Comparison of ENCODE assay signal across 8 mouse cellular contexts in the genomic region with DNA sequence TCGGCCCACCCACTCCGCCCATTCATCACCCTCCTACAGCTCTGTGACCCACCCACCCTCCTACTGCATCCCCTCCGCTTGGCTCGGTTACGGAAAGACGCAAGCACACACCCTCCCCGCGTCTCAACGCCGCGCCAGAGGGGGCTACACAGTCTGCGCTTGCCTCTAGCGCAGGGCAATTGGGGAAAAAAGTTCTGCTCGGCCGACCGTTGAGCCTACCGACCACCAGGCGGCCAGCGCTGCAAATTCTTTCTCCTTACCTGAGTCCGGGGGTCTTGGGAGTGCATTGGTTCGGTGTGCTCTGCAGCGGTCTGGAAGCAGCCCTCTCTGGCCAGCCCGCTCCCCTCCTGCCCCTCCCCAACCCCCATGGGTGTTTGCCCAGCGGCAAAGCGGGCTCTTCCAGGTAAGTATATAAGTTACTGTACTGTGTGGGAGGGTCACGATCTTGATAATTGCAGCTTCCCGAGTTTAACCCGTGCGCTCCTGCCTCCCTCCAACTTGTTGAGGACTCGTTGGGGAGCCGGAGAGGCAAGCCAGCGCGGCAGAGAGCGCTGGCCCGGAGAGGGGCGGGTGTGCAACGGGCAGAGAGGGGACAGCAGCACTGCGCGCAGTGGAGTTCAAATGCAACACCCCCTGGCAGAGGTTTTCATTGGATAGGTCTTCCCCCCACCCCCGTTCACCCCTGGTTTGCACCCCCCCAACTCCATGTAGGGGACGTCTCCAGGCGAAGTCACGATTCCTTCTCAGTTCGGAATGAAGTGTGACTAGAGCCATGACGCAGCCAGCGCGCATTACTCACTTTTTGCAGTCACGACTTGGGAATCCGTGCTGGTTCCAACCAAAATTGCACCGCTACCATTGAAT.
DNase-seq lines count a peak whose midpoint lies in the region; ATAC-seq and TF ChIP-seq lines count a peak whose summit lies in the region.

No protein-coding gene starts in this region.

- H3K9me3 ChIP-seq in kidney, embryonic 16.5 days (ENCODE audit: low read length): no peaks in the 10 kb centered on the region
- H3K9me3 ChIP-seq in forebrain, embryonic 14.5 days (replicated peaks; ENCODE audit: control insufficient read depth, low read length): no peaks in the 10 kb centered on the region
- no peaks in the 10 kb centered on the region for H3K9me3 ChIP-seq in midbrain, embryonic 14.5 days (ENCODE audit: control insufficient read depth, low read length)

- DNase-seq in kidney, postnatal 36 days: no peak
- peak; percentile 51 for DNase-seq in cerebellum, adult 9-10 months
- DNase-seq in forebrain, embryonic 14.5 days (ENCODE audit: low spot score): peak; percentile 33
- peak; percentile 56 for DNase-seq in midbrain, embryonic 14.5 days
- no peak for DNase-seq in lung, adult 2 months
- no peak for DNase-seq in thymus, adult 18-20 months

- H3K27me3 ChIP-seq in kidney, embryonic 16.5 days (ENCODE audit: insufficient read depth, low read length): peaks cover 99% of the 10 kb centered on the region
- H3K27me3 ChIP-seq in forebrain, embryonic 14.5 days (replicated peaks; ENCODE audit: control insufficient read depth, insufficient read depth, low read length): peaks cover 67% of the 10 kb centered on the region
- H3K27me3 ChIP-seq in midbrain, embryonic 14.5 days (ENCODE audit: control insufficient read depth, insufficient read depth, low read length): peaks cover 67% of the 10 kb centered on the region

- H3K4me3 ChIP-seq in kidney, embryonic 16.5 days (ENCODE audit: low read length): peak overlapping the region; percentile 19
- H3K4me3 ChIP-seq in forebrain, embryonic 14.5 days (ENCODE audit: low read depth, low read length): peak overlapping the region; percentile 23
- H3K4me3 ChIP-seq in midbrain, embryonic 14.5 days (replicated peaks; ENCODE audit: low read depth, low read length): peak overlapping the region; percentile 47
- H3K4me3 ChIP-seq in lung, adult 2 months (replicated peaks; ENCODE audit: extremely low read depth, low read depth, low read length): no peak overlapping the region

- no peak for TF ChIP-seq CTCF in lung, adult 2 months (IDR thresholded peaks at IDR 0.05; ENCODE audit: insufficient read depth, low read length)

- ATAC-seq in kidney, embryonic 16.5 days (ENCODE audit: low FRiP score, low TSS enrichment): no peak
- ATAC-seq in forebrain, embryonic 14.5 days: no peak
- no peak for ATAC-seq in midbrain, embryonic 14.5 days (ENCODE audit: low FRiP score, low TSS enrichment)
- ATAC-seq in erythroid progenitor cell, adult 5-6 weeks (replicated peaks; ENCODE audit: low FRiP score, poor library complexity, severe bottlenecking): no peak

- no peak for TF ChIP-seq POLR2A in lung, adult 2 months (IDR thresholded peaks at IDR 0.05; ENCODE audit: borderline replicate concordance, extremely low read depth, low read depth, low read length)

- peak overlapping the region; percentile 34; the same call in 1 of the 2 replicates for H3K4me2 ChIP-seq in kidney, embryonic 16.5 days (replicated peaks; ENCODE audit: low read depth, low read length)
- H3K4me2 ChIP-seq in forebrain, embryonic 14.5 days (ENCODE audit: low read length): peak overlapping the region; percentile 52
- H3K4me2 ChIP-seq in midbrain, embryonic 14.5 days (ENCODE audit: low read length): peak overlapping the region; percentile 85

- peaks cover 13% of the 10 kb centered on the region for H3K4me1 ChIP-seq in kidney, embryonic 16.5 days (ENCODE audit: insufficient read depth, low read length)
- H3K4me1 ChIP-seq in forebrain, embryonic 14.5 days (ENCODE audit: control insufficient read depth, insufficient read depth, low read length): peaks cover 32% of the 10 kb centered on the region
- H3K4me1 ChIP-seq in midbrain, embryonic 14.5 days (ENCODE audit: control insufficient read depth, insufficient read depth, low read length): peaks cover 52% of the 10 kb centered on the region
- H3K4me1 ChIP-seq in lung, adult 2 months (ENCODE audit: control insufficient read depth, insufficient read depth, low read length): no peaks in the 10 kb centered on the region

- no peaks in the 10 kb centered on the region for H3K36me3 ChIP-seq in kidney, embryonic 16.5 days (ENCODE audit: insufficient read depth, low read length)
- H3K36me3 ChIP-seq in forebrain, embryonic 14.5 days (ENCODE audit: control insufficient read depth, insufficient read depth, low read length): no peaks in the 10 kb centered on the region
- no peaks in the 10 kb centered on the region for H3K36me3 ChIP-seq in midbrain, embryonic 14.5 days (ENCODE audit: control insufficient read depth, insufficient read depth, low read length)

- 1% methylated on average over 50 of the region's 50 CpGs for WGBS in kidney, embryonic 16.5 days
- under 1% methylated on average over 50 of the region's 50 CpGs for WGBS in forebrain, embryonic 14.5 days
- under 1% methylated on average over 50 of the region's 50 CpGs for WGBS in midbrain, embryonic 14.5 days
- WGBS in lung, adult 2 months: under 1% methylated on average over 50 of the region's 50 CpGs

- H3K9ac ChIP-seq in kidney, embryonic 16.5 days (replicated peaks; ENCODE audit: low read length): no peak overlapping the region
- no peak overlapping the region for H3K9ac ChIP-seq in forebrain, embryonic 14.5 days (ENCODE audit: low read length)
- H3K9ac ChIP-seq in midbrain, embryonic 14.5 days (replicated peaks; ENCODE audit: low read length): no peak overlapping the region

- no peak overlapping the region for H3K27ac ChIP-seq in kidney, embryonic 16.5 days (ENCODE audit: low read length)
- no peak overlapping the region for H3K27ac ChIP-seq in forebrain, embryonic 14.5 days (ENCODE audit: low read depth, low read length)
- no peak overlapping the region for H3K27ac ChIP-seq in midbrain, embryonic 14.5 days (replicated peaks; ENCODE audit: low read depth, low read length)

Comparison
In these comparisons a context has a peak if more than half of its experiments do, and no peak if none do; other contexts are left out.
1. H3K4me2 ChIP-seq: peak in every context shown above with its lines; median percentile 85 in midbrain, embryonic 14.5 days; 52 in forebrain, embryonic 14.5 days; 34 in kidney, embryonic 16.5 days.
2. DNase-seq: peak in cerebellum, adult 9-10 months (single experiment), forebrain, embryonic 14.5 days (single experiment) and midbrain, embryonic 14.5 days (single experiment); none in kidney, postnatal 36 days (0 of 2), lung, adult 2 months (single experiment) and thymus, adult 18-20 months (0 of 2).